Mouse (Mus musculus) small intestine, adult 2 months (tissue): Measurements from ENCODE around the gene Adamts4.

Source experiments
- CTCF ChIP-seq: fragments of 200-500 bp; IDR thresholded peaks from 2 replicates; pipeline ENCODE4 v1.5.1; 2012; ENCODE audit warnings: low read depth, mild to moderate bottlenecking, control low read depth, inconsistent platforms, low read length, moderate library complexity, mixed read lengths; ENCODE audit not compliant: insufficient replicate concordance, insufficient read length; ENCODE audit errors: extremely low read depth
- POLR2A ChIP-seq: fragments of 200-500 bp; IDR thresholded peaks from 2 replicates; pipeline ENCODE4 v1.6.1; 2012; ENCODE audit warnings: low read depth, mild to moderate bottlenecking, control low read depth, inconsistent platforms, low read length, moderate library complexity

DNA sequence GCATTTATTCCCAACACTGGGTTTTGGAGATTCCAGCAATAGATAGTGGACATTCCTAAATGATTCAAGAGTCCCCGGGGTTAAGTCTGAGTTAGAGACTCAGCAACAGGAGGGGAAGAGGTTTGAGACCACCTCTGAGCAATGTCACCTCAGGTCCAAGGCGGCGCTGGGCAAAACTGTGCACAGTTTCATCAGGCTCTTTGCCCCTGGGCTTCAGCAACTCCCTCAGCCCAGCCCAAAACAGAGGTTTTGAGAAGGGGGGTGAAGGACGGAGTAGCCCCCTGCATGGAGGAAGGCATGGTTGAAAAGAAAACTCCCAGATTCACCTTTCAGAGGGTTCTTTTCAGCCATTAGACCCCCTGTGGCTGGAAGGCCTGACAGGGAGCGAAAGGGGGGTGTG, 29.5 kb downstream of the Adamts4 start:
- TF ChIP-seq CTCF: no peak
- no peak for TF ChIP-seq POLR2A
